Mouse (Mus musculus): ENCODE measurements around the gene Car9.

DNA sequence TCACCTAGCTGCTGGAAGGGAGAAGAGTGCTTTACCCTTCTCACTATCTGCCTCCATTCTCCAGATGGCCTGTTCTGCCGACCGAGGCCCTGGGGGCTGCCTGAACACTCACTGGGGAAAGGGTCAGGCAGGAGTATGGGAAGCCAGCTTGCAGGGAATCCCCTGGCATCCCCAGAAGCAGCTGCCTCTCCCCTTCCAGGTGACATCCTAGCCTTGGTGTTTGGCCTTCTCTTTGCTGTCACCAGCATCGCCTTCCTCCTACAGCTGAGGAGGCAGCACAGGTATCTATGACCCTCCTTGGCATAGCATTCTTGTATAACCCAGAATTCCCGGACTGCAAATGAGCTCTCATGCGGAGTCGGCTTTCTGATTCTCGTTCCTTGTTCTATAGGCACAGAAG is 5.9 kb downstream of the Car9 start:
- TF ChIP-seq CTCF (IDR thresholded peaks at IDR 0.05; ENCODE audit: low read depth) (no peak), EP300 (IDR thresholded peaks at IDR 0.05; ENCODE audit: low read depth) (no peak)
